Mouse (Mus musculus) MEL (cell line): ENCODE results near the gene Stap1. TPM values are rescaled to one million over a fixed set of nuclear protein-coding genes. Genes with fewer than 3 reads are reported as not detected.

Experiments
- DNase-seq: peaks from one replicate; pipeline ENCODE4 v3.0.0; 2011; ENCODE audit warnings: low read depth, low spot score
- H3K27ac ChIP-seq: 2 replicates; pipeline ENCODE4 v1.5.1; 2012; ENCODE audit warnings: low read depth, mild to moderate bottlenecking, control low read depth, low read length, moderate library complexity; ENCODE audit not compliant: control insufficient read depth
- H3K27me3 ChIP-seq, 2 experiments: fragments of 150-350 bp in 1 of 2; sonication (generic) in 1 of 2; 2 replicates each; pipeline ENCODE4 v1.6.1; 2012; ENCODE audit warnings: low read length in 2 of 2, mild to moderate bottlenecking in 2 of 2, improper control_type of control experiment in 1 of 2, moderate library complexity in 1 of 2; ENCODE audit not compliant: insufficient read depth in 2 of 2, control insufficient read depth in 1 of 2
- H3K36me3 ChIP-seq, 2 experiments: 2 replicates each; pipeline ENCODE4 v1.6.1; 2012 to 2014; ENCODE audit warnings: low read length in 2 of 2, improper control_type of control experiment in 1 of 2, inconsistent platforms in 1 of 2, mild to moderate bottlenecking in 1 of 2; ENCODE audit not compliant: insufficient read depth in 2 of 2, control insufficient read depth in 1 of 2
- H3K4me1 ChIP-seq, 2 experiments: fragments of 150-350 bp in 1 of 2; sonication (generic) in 1 of 2; 2 replicates each; pipeline ENCODE4 v1.6.1; 2012; ENCODE audit warnings: low read length in 2 of 2, improper control_type of control experiment in 1 of 2, mild to moderate bottlenecking in 1 of 2; ENCODE audit not compliant: insufficient read depth in 2 of 2, control insufficient read depth in 1 of 2
- H3K4me3 ChIP-seq, 2 experiments: fragments of 150-350 bp in 1 of 2; sonication (generic) in 1 of 2; 2 replicates each; pipeline ENCODE4 v1.5.1; 2012; ENCODE audit warnings: low read depth in 2 of 2, low read length in 2 of 2, mild to moderate bottlenecking in 2 of 2, moderate library complexity in 2 of 2, control low read depth in 1 of 2, improper control_type of control experiment in 1 of 2; ENCODE audit not compliant: control insufficient read depth in 1 of 2, insufficient read depth in 1 of 2
- H3K79me2 ChIP-seq: 2 replicates; pipeline ENCODE4 v1.6.1; 2012; ENCODE audit warnings: mild to moderate bottlenecking, low read length, moderate library complexity; ENCODE audit not compliant: control insufficient read depth, poor library complexity, insufficient read depth
- H3K9ac ChIP-seq: 2 replicates; pipeline ENCODE4 v1.6.1; 2012; ENCODE audit warnings: low read depth, mild to moderate bottlenecking, control low read depth, low read length, moderate library complexity; ENCODE audit not compliant: control insufficient read depth, poor library complexity, severe bottlenecking
- H3K9me3 ChIP-seq: fragments of 150-350 bp; sonication (generic); replicated peaks from 2 replicates; pipeline ENCODE4 v1.6.1; 2012; ENCODE audit warnings: mild to moderate bottlenecking, low read length, improper control_type of control experiment, moderate library complexity; ENCODE audit not compliant: insufficient read depth
- ELF1 ChIP-seq: IDR thresholded peaks from 2 replicates; pipeline ENCODE4 v1.6.1; 2014; ENCODE audit warnings: low read depth, mild to moderate bottlenecking, inconsistent platforms, low read length, improper control_type of control experiment, moderate library complexity
- ETS1 ChIP-seq: IDR thresholded peaks from 2 replicates; pipeline ENCODE4 v1.6.1; 2012; ENCODE audit warnings: low read depth, mild to moderate bottlenecking, inconsistent platforms, low read length, improper control_type of control experiment, moderate library complexity
- MAX ChIP-seq: IDR thresholded peaks from 2 replicates; pipeline ENCODE4 v1.6.1; 2011; ENCODE audit warnings: low read length, improper control_type of control experiment
- SIN3A ChIP-seq: IDR thresholded peaks from 2 replicates; pipeline ENCODE4 v1.6.1; 2012; ENCODE audit warnings: low read length, improper control_type of control experiment, inconsistent platforms
- TCF12 ChIP-seq: IDR thresholded peaks from 2 replicates; pipeline ENCODE4 v1.6.1; 2014; ENCODE audit warnings: low read depth, mild to moderate bottlenecking, inconsistent platforms, low read length, improper control_type of control experiment, moderate library complexity
- ZNF384 ChIP-seq: IDR thresholded peaks from 2 replicates; pipeline ENCODE4 v1.6.1; 2012; ENCODE audit warnings: low read depth, mild to moderate bottlenecking, inconsistent platforms, low read length, improper control_type of control experiment
- polyA plus RNA-seq, 2 experiments: library from polyadenylated mRNA; stranded (reverse) in 1 of 2; unstranded in 1 of 2; fragments of >175 nt in 1 of 2; fragments of >200 nt in 1 of 2; gene quantifications; 2 replicates each; pipeline versions ENCODE4 v1.2.1 to v1.2.4; 2012; ENCODE audit warnings: low replicate concordance in 2 of 2, low read depth in 1 of 2; ENCODE audit not compliant: insufficient read length in 2 of 2, insufficient read depth in 1 of 2, missing spikeins in 1 of 2
- total RNA-seq: library from RNA; depleted of rRNA; stranded (reverse); fragments of 300-350 nt; gene quantifications from 2 replicates; pipeline ENCODE4 v1.2.3, GENCODE M21; 2012; rRNA removed

Gene Stap1
- total and polyA plus RNA-seq, 3 experiments, result 0.03 TPM; not detected in 2

DNA sequence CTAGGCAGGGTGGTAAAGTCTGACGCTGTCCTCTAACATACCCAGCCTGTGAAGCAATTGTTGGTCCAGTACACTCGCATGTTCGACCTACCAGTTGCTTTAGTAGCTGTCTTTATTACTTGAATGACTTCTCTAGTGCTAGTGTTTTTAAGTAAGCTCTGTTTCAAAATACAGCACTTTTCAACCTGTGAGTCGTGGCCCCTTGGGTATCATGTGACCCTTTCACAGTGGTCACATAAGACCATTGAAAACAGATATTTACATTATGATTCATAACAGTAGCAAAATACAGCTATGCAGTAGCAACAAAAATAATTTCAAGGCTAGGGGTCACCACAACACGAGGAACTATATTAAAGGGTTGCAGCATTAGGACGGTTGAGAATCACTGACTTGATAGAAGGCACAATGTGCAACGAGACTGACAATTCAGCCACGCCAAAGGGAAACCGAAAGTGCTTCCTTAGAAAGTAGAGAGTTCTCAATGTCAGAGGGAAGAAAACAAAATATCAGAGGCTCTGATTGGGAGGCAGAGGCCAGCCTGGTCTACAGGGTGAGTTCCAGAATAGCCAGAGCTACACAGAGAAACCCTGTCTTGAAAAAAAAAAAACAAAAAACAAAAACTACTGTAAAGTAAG, 47.0 kb downstream of the Stap1 start:
- Histone ChIP-seq H3K9ac (no peak overlapping the region), H3K9me3 (no peaks in the 10 kb centered on the region), H3K79me2 (no peaks in the 10 kb centered on the region), H3K4me3 (no peak overlapping the region), H3K27me3 (no peaks in the 10 kb centered on the region), H3K27ac (no peak overlapping the region), H3K4me1 (no peaks in the 10 kb centered on the region)
- TF ChIP-seq SIN3A, result no peak
- TF ChIP-seq, all 39 proteins: peak for 0
- DNase-seq, result no peak
- peaks cover 2 to 9% of the 10 kb centered on the region in 2 experiments; a peak in 3 of 4 replicates for H3K36me3 ChIP-seq

GRCm38 (mm10) chr5:86128749-86129148, 57.2 kb downstream of the Stap1 start:
- DNase-seq, result no peak
- TF ChIP-seq ZNF384, result peak; percentile 91
- no peak for TF ChIP-seq MAX
- Histone ChIP-seq H3K4me1 (no peaks in the 10 kb centered on the region), H3K36me3 (peaks cover 0 to 18% of the 10 kb centered on the region in 2 experiments; a peak in 2 of 4 replicates), H3K27ac (no peak overlapping the region), H3K4me3 (no peak overlapping the region), H3K9ac (no peak overlapping the region), H3K79me2 (no peaks in the 10 kb centered on the region), H3K9me3 (no peaks in the 10 kb centered on the region), H3K27me3 (no peaks in the 10 kb centered on the region)

- Histone ChIP-seq H3K9ac (no peak overlapping the region), H3K27me3 (no peaks in the 10 kb centered on the region), H3K9me3 (no peaks in the 10 kb centered on the region), H3K4me3 (no peak overlapping the region), H3K27ac (no peak overlapping the region), H3K4me1 (no peaks in the 10 kb centered on the region), H3K79me2 (no peaks in the 10 kb centered on the region), H3K36me3 (peaks cover 0 to 16% of the 10 kb centered on the region in 2 experiments; a peak in 2 of 4 replicates)
- DNase-seq, result no peak
- TF ChIP-seq ELF1 (no peak), TCF12 (no peak), ETS1 (no peak)
Observed at GRCm38 (mm10) chr5:86129828-86130227, 58.3 kb downstream of the Stap1 start.

Other genes starting within 250 kb of the Stap1 start
- 9.6 and 11.6 TPM in 2 replicates for gene Cenpc1, start 6.2 kb upstream of the Stap1 start, total RNA-seq
- gene Cenpc1, start 6.2 kb upstream of the Stap1 start, polyA plus RNA-seq, result 10 to 100 TPM in 1 of 2 experiments, not detected in 1; 12.6 TPM
- 11.8 and 12.8 TPM in 2 replicates for gene Uba6, start 101.1 kb downstream of the Stap1 start, total RNA-seq
- gene Uba6, start 101.1 kb downstream of the Stap1 start, polyA plus RNA-seq, result 10 to 100 TPM in 1 of 2 experiments, 1 to 10 TPM in 1; 9.8 to 59.4 TPM
- gene Gnrhr, start 126.2 kb downstream of the Stap1 start, total RNA-seq, result not detected in 2 replicates
- not detected for gene Gnrhr, start 126.2 kb downstream of the Stap1 start, polyA plus RNA-seq
- gene Tmprss11c, start 217.6 kb downstream of the Stap1 start, total RNA-seq, result not detected in 2 replicates
- not detected for gene Tmprss11c, start 217.6 kb downstream of the Stap1 start, polyA plus RNA-seq